Mouse (Mus musculus) induced T-regulatory cell, adult 2 months (primary cell): ENCODE data around the gene Exoc4.

Experiments used
- DNase-seq: peaks from one replicate; pipeline ENCODE4 v3.0.0-alpha.2; 2012; ENCODE audit warnings: low read depth

The Exoc4 gene

GRCm38 (mm10) chr6:33869251-33869650, 620.4 kb downstream of the Exoc4 start:
- DNase-seq = no peak

- DNase-seq = no peak
Measured at GRCm38 (mm10) chr6:33870468-33871142, 621.7 kb downstream of the Exoc4 start.

- DNase-seq = no peak
Measured at GRCm38 (mm10) chr6:33871286-33871685, 622.4 kb downstream of the Exoc4 start.

GRCm38 (mm10) chr6:33872192-33872591, 623.3 kb downstream of the Exoc4 start:
- DNase-seq = no peak

- DNase-seq = no peak
Measured at GRCm38 (mm10) chr6:33873000-33873399, 624.1 kb downstream of the Exoc4 start.

GRCm38 (mm10) chr6:33874291-33875014, 625.6 kb downstream of the Exoc4 start:
- DNase-seq = no peak

GRCm38 (mm10) chr6:33884141-33884683, 635.3 kb downstream of the Exoc4 start:
- no peak for DNase-seq

GRCm38 (mm10) chr6:33886941-33887340, 638.1 kb downstream of the Exoc4 start:
- no peak for DNase-seq

GRCm38 (mm10) chr6:33890926-33891325, 642.0 kb downstream of the Exoc4 start:
- DNase-seq = no peak

GRCm38 (mm10) chr6:33892142-33892541, 643.3 kb downstream of the Exoc4 start:
- DNase-seq = no peak

- no peak for DNase-seq
Measured at GRCm38 (mm10) chr6:33899973-33900372, 651.1 kb downstream of the Exoc4 start.

- DNase-seq = no peak
Measured at GRCm38 (mm10) chr6:33900615-33901014, 651.7 kb downstream of the Exoc4 start.

GRCm38 (mm10) chr6:33905099-33905498, 656.2 kb downstream of the Exoc4 start:
- no peak for DNase-seq

GRCm38 (mm10) chr6:33910671-33911070, 661.8 kb downstream of the Exoc4 start:
- DNase-seq = no peak

- DNase-seq = no peak
Measured at GRCm38 (mm10) chr6:33913072-33913471, 664.2 kb downstream of the Exoc4 start.

- DNase-seq = no peak
Measured at GRCm38 (mm10) chr6:33913486-33913885, 664.6 kb downstream of the Exoc4 start.

GRCm38 (mm10) chr6:33913964-33914363, 665.1 kb downstream of the Exoc4 start:
- DNase-seq = no peak

GRCm38 (mm10) chr6:33923571-33923970, 674.7 kb downstream of the Exoc4 start:
- no peak for DNase-seq

- DNase-seq = no peak
Measured at GRCm38 (mm10) chr6:33924888-33925287, 676.0 kb downstream of the Exoc4 start.

- DNase-seq = peak; percentile 66
Measured at GRCm38 (mm10) chr6:33929342-33930086, 680.6 kb downstream of the Exoc4 start.

- no peak for DNase-seq
Measured at GRCm38 (mm10) chr6:33930087-33930945, 681.4 kb downstream of the Exoc4 start.

GRCm38 (mm10) chr6:33937906-33938305, 689.0 kb downstream of the Exoc4 start:
- DNase-seq = no peak
